Mouse (Mus musculus) layer of hippocampus, postnatal 14 days (tissue): ENCODE results near the gene Unc13d. TPM values are rescaled to one million over a fixed set of nuclear protein-coding genes. Genes with fewer than 3 reads are reported as not detected.

Source experiments
- DNase-seq, 2 experiments: peaks; one replicate each; pipeline ENCODE4 v3.0.0; 2021 to 2022; ENCODE audit warnings: low spot score in 2 of 2, mixed read lengths in 1 of 2
- total RNA-seq, 2 experiments: library from RNA; stranded (reverse); gene quantifications; 2 replicates each; pipeline ENCODE4 v1.2.3; 2021

The Unc13d gene
- total RNA-seq, 2 experiments from 2014 or later = 1.3 to 2.1 TPM

DNA sequence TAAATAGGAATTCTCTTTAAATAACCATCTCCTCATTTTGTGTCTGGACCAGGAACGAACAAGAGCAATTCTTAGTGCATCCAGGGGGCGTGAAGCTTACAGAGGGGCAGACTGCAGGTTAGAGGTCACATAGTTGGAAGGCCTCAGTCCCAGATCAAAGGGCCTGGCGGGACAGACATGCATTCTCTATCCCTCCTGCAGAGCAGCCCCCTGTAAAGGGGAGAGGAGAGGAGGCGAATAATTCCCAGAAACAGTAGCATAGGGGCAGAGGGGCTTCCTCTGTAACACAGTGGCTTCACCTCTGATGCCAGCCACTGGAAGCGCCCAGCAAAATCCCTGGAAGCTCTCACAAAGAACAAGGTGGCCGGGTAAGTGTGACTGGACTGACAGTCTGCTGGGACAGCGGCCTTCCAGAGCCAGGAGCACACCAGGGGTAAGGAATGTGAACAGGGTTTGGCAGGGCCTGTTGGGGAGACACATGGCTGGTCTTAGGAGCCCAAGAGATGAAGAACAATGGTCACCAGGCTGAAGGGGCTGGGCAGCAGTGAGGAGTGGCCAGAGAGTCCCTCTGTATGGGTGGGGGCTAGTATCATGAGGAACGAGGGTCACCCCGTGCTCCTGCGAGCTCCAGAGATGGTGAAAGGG lies 1.0 kb upstream of the Unc13d start:
- no peak for DNase-seq

DNA sequence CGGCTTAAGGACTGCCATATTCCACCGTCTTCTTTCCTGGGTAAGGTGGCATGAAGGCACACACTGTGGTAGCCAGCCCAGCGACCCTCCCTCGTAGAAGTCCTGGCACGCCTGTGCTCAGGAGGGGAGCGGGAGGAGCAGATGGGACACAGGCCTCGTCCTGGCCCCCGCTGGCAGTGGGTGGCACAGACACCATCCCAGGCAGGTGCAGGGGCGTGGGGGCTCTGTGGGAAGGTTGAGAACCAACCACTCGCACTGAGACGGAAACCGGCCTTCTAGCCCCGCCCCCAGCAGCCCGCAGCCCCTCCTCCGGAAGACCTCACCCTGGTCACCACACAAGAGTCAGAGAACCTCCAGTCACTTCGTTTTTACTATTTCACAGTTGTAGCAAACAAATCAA lies 460 bp upstream of the Unc13d start:
- DNase-seq = no peak

DNA sequence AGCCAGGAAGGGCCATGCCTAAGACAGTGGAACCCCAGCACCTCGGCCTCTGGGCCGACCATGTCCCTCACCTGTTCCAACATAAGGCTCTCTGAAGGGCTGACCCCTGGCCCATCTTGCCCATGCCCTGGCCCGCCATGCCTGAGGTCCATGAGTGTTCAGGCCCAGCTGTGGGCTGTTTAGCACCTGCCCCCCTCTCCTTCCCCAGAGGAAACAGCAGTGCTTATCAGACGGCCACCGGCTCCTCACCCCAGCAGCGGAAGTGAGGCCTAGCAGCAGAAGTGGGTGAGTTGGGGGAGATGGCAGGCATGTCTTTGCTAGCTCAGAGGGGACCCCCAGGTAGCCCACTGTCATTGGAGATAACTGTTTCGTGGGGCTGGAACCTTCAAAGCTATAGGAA lies 925 bp downstream of the Unc13d start:
- no peak for DNase-seq

DNA sequence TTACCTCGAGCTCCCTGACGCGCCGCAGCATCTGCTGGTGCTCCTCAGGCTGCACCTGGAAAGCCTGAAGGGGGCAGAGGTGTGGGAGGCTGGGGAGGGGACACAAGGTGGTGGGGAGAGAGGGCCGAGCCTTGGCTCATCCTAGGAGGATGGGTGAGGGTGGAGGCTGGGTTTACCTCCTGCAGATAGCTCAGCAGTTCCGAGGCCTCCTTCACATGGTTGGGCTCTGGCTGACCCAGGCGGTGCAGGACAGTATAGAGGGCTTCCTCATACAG lies 1.6 kb downstream of the Unc13d start:
- DNase-seq = no peak

DNA sequence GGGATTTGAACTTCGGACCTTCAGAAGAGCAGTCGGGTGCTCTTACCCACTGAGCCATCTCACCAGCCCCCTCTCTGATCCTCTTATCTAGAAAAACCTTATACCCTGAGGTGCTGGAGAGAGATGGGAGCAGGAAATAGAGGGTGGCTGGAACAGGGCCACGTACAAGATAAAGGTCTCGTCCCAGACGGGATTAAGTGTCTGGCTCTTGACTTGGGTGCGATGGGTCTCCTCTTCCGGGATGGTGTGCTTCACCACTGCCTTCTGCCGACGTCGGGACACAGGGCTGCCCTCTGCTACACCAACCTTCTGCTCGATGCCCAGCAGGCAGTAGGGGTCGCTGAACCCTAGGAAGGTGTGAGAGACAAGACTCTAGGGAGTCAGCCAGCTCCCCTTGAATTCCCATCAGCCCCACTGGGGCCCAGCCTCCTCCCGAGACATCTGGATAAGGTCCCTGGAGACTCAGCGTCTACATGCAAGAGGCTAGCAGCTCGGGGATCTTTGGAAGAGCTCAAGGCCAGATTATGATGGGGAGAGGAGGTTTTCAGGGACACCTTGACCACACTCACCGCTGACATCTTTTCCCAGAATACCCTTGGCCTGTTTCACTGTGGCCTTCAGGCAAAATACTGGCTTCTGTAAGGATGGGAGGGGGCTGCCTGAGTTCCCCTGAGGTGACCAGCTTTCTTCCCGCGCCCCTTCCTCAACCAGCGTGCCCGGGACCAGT lies 2.1 kb downstream of the Unc13d start:
- DNase-seq = no peak

DNA sequence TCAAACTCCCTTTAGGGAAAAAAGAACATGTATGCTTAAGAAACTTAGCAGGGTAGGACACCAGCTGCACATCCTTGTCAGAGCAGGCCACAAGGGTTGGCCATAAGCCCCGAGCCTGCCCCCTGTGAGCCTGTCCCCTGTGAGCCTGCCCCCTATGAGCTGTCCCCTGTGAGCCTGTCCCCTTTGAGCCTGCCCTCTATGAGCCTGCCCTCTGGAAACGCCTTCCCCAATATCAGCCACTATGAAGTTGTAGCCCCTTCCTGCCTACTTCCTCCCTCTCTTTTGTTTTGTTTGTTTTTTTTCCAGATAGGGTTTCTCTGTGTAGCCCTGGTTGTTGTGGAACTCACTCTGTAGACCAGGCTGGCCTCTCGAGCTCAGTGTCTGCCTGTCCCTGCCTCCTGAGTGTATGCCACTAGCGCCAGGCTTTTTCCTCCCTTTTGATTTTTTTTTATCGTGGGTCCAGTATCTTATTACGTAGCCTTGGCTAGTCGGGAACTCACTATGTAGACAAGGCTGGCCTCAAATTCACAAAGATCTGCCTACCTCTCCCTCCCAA lies 3.2 kb downstream of the Unc13d start:
- DNase-seq = no peak

DNA sequence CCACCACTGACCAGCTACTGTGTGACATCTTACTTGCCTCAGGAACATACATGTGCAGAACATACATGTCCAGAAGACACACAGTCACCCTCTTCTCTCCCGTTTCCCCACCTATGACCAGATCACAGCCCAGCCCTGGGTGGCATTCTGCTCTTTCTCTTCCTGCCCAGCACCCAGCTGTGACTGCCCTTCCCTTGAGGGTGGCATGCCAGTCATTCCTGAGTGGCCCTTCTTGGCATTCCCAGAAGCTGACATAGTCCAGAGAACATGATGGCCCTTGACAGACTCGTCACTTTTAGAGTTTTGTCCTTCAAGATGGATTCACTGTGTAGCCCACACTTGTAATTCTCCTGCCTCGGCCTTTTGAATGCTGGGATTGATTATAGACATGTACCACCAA lies 5.2 kb downstream of the Unc13d start:
- no peak for DNase-seq

DNA sequence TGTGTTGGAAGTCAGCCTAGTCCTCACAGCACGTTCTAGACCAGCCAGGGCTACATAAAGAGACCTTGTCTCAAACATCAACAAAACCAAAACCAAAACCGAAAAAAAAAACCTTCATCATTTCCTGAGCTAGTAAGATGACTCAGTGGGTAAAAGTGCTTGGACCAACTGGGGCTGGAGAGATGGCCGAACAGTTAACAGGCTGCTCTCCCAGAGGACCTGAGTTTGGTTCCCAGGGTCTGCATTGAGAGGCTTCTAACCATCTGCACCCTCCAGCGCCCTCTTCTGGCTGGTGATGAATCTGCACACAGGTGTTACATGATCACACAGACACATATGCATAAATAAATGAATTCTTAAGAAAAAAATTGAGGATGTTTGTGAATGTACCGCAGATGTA lies 6.3 kb downstream of the Unc13d start:
- no peak for DNase-seq

DNA sequence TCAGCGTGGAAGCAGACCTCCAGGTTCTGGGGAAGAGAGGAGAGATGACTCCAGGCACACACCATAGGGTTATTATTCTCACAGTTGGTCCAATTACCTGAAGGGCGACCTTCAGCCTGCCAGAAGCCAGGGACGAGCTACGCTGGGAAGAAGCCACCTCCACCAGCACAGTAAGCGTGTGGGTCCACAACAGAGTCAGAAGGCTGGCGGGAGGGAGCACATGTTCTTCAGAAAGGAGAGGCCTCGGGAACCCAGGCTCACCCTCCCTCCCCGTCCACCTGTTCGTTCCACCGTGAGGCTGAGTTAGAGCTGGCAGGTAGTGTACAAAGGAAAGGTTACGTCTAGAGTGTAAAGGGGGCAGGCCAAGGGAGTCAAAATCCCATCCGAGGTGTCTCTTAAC lies 12.4 kb downstream of the Unc13d start:
- DNase-seq = no peak

DNA sequence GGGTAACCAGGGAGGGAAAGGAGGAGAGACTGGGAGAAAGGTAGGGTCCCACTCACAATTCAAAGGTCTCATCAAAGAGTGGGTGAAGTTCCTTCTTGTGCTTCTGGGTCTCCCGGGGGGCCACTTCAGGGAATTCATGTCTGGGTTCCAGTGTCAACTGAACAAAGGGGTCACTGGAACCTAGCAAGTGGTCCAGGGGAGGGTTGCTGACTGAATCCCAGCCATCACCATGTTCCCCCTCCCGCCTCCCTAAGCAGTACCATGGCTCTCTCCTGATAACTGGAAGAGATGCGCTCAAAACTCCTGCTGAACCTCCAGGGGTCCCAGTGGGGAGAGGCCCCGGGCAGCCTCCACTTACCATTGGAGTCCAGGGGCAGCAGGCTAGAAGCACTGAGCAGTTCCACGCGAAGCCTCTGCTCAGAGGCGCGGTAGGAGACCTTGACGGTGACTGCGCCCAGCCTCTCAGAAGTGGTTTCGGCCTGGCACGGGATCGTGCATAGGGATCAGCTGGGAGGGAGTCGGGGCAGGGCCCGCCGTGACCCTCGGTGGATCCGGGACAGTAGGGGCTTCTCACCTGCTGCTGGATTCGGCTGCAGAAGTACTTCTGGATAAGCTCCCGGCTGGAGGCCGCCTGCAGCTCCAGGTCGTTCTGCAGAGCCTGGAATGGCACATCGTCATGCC lies 13.4 kb downstream of the Unc13d start:
- no peak for DNase-seq

DNA sequence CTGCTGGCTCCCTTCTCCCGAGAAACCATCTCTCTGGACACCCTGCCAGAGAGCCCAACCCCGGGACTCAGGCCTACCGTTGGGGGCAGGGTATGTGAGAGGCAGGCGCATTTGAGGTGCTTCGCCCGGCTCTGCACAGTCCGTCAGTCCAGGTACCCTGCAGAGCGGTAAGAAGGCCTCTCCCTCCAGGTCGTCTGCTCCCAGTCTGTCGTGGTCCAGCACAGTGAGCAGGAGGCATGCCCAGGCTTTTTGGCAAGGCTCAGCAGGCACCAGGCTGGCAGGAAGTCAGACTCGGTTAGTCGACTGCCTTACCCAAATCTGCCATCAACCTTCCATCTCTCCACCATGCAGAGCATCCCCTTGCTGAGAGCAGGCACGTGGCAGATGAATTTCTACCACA lies 14.2 kb downstream of the Unc13d start:
- DNase-seq = peak in 1 of 2 experiments; percentile 70

DNA sequence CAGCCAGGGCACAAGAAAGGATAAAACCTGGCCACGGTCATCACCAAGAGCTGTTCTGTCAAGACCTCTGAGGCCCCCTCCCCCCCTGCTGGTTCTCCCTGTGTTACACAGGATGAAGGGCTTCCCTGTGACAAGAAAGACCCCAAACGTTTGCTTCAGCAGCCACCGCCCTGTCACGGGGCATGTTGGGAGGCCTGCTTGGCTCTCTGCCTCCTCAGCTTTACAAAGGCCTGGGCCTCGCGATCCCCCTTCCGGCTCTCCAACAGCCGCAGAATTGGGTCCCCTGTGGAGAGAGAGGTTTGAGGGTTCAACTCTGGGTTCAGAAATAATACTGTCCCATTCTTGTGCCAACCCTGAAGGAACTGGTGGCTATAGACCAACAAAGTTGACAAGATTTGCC lies 15.2 kb downstream of the Unc13d start:
- DNase-seq = no peak

DNA sequence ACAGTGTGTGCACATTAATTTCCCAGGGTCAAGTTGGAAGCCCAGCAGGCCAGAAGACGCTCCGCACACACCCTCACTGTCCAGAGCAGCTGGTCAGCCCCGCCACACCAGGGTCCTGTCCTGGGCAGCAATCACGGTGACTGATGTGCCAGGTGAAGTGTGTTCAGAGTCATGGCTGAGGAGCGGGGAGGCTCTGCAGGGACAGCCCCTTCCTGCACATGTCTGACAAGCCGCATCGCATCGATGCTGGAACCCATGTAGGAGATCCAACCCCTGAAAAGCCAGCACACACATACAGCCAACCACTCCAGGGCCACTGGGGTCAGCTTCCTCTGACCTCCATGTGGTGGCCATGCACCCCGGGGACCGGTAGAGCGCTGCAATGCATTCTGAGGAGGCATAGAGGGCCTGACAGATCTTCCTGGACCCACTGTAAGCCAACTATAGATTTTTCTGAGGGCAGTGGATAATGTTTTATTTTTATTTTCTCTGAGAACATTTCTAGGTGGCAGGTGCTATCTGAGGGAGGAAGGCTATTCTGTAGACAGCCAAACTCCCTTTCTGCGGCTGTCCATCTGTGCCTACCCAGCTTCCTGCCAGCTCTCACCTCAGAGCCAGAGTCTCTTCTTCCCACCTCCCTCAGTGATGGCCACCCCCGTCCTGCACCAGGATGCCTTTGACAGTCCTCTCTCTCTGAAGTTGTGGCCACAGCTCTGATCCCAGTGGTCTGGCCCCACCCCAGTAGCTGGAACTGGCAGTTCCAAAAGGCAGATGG lies 15.9 kb downstream of the Unc13d start:
- DNase-seq = peak in 1 of 2 experiments; percentile 43

DNA sequence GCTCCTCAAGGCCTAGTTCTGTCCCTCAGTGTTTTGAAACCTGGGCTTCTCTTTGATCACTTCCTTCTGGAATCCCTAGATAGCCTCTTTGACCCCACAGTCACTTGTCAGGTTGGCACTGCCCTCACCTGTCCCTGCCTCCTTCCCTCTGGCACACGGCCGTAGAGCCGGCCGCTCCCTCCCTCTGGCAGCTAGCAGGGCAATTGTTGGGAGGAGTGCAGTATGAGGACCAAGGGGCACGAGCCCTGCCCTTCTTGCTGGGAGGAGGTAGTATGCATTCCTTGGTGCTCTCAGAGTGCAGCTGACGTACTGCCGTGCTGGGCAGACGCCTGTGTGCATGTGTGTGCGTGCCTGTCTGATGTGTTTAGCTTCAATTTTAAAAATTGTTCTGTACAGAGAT lies 17.2 kb downstream of the Unc13d start:
- DNase-seq = no peak

DNA sequence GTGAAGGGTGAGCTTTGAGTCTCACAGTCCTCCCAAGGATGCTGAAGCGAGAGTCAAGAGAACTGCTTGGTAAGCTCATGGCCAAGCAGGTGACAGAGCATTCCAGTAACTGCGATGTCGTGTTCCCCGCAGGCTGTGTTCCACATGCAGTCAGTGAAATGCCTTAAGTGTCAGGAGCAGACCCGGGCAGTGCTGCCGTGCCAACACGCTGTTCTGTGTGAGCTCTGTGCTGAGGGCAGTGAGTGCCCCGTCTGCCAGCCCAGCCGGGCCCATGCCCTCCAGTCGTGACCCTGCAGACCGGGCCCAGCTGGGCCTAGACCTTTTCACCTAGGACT lies 18.1 kb downstream of the Unc13d start:
- no peak for DNase-seq

DNA sequence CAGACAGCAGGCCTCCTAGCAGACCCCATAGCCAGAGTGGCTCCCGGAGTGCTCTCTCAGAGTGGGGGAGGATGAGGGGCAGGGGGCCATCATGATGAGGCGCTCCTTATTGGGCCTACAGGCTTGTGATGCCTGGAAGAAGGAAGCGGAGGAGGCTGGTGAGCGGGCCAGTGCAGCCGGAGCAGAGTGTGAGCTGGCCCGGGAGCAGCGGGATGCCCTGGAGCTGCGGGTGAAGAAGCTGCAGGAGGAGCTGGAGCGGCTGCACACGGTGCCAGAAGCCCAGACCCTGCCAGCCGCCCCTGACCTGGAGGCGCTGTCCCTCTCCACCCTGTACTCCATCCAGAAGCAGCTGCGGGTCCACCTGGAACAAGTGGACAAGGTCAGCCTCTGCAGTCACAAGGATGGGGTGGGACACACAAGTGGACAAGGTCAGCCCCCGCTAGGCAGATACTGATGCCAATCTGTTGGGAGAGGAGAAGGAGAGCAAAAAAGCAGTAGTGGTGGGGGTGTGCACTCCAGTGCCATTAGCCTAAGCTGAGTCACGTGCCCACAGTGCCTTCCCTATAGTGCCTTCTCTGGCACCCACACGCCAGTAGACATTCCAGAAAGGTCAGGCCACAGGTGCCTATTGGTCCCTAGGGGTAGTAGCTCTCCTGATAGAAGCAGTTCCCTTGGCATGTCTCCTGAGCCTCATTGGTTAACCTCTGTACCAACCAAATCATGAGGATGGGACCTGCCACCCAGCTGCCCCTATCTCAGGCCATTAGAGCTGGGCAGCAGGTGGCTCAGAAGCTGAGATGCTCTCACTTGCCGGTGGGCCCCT lies 18.7 kb downstream of the Unc13d start:
- no peak for DNase-seq

DNA sequence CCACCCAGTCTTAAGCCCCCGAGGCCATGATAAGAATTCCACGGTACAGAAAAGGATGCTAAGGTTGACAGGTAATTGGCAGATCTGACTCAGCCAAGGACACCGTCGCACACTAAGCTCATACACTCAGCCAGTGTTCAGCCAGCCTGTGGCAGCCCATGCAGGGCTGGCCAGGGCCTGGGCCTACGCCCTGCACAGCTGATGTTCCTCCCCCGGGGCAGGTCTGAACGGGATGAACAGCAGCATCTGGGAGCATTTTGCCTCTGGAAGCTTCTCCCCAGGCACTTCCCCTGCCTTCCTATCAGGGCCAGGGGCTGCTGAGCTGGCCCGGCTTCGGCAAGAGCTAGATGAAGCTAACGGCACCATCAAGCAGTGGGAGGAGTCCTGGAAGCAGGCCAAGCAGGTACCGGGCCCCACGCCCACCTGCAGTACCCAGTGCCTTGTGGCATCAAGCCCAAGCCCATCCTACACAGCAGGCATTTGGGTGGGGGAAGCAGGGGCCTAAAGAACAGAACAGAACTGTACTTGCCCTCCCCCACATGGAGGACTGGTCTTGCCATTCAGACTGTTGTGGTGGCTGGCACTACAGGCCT lies 19.6 kb downstream of the Unc13d start:
- DNase-seq = no peak

DNA sequence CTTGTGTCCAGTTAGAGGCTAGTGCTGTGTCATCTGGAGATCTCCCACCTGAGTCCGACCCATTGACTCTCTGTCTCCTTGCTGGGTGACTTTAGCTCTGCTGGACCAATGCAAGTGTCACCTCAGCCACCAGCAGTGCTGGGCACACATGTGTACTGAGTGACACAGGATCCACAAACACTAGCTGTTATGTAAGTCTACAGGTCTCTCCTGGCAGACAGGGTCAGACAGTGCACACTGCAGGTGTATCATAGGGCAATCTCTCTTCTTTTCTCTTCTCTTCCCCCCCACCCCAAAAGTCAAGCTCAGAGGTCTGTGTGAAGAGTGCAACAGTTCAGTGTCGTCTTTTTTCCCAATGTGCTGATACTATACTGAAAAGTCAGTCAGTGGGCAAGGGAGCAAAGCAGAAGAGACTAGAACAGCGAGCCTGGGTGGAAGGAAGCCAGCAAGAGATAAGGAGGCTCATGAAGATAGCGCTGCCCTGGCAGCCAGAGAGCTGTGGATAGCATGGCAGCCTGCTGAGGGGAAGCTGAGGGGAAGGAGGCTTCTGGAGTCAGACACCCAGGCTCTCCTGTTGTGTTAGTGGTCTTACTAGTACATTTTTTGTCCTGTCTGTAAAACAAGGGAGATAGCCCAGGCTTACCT lies 20.4 kb downstream of the Unc13d start:
- no peak for DNase-seq

DNA sequence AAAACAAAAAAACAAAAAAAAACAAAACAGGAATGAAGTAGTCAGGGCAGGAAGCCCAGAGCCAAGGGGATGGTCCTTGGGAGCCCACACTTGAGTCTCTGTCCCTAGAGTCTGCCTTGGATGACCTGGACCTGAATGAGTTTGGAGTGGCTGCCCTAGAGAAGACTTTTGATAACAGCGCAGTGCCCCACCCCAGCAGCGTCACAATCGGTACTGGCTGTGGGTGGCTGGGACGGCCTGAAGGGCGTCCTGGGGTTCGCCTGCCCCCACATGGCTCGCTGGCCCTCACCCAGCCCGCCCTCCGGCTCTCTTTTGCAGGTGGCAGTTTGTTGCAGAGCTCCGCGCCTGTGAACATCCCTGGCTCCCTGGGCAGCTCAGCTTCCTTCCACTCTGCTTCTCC lies 21.9 kb downstream of the Unc13d start:
- DNase-seq = no peak
